Mouse (Mus musculus) heart, adult 2 months (tissue): ENCODE measurements around the gene Acap2. TPM values are rescaled to one million over a fixed set of nuclear protein-coding genes. Genes with fewer than 3 reads are reported as not detected.

Experiments used
- DNase-seq, 2 experiments: peaks; one replicate each; pipeline ENCODE4 v3.0.0; 2021
- H3K27ac ChIP-seq: fragments of 200-600 bp; 2 replicates; pipeline ENCODE4 v1.8.1; 2022
- H3K27me3 ChIP-seq: fragments of 200-500 bp; 2 replicates; pipeline ENCODE4 v1.6.1; 2012; ENCODE audit warnings: mild to moderate bottlenecking, low read length, inconsistent platforms, mixed read lengths; ENCODE audit not compliant: control insufficient read depth, insufficient read depth
- H3K36me3 ChIP-seq: fragments of 200-500 bp; 2 replicates; pipeline ENCODE4 v1.6.1; 2012; ENCODE audit warnings: low read length, inconsistent platforms; ENCODE audit not compliant: control insufficient read depth, insufficient read depth
- H3K4me1 ChIP-seq: fragments of 200-500 bp; 2 replicates; pipeline ENCODE4 v1.6.1; 2011; ENCODE audit warnings: low read length; ENCODE audit not compliant: control insufficient read depth, insufficient read depth
- H3K4me3 ChIP-seq: fragments of 200-600 bp; 2 replicates; pipeline ENCODE4 v1.8.1; 2022
- H3K79me2 ChIP-seq: fragments of 200-500 bp; replicated peaks from 2 replicates; pipeline ENCODE4 v1.6.1; 2012; ENCODE audit warnings: mild to moderate bottlenecking, inconsistent platforms, low read length, moderate library complexity, mixed read lengths; ENCODE audit not compliant: control insufficient read depth, insufficient read depth
- H3K9ac ChIP-seq: fragments of 200-500 bp; 2 replicates; pipeline ENCODE4 v1.6.1; 2012; ENCODE audit warnings: low read depth, mild to moderate bottlenecking, control low read depth, inconsistent platforms, low read length, mixed read lengths
- CTCF ChIP-seq: fragments of 200-600 bp; IDR thresholded peaks from 2 replicates; pipeline ENCODE4 v1.8.1; 2022; ENCODE audit warnings: antibody characterized with exemption, mild to moderate bottlenecking, moderate library complexity
- EP300 ChIP-seq: fragments of 200-500 bp; IDR thresholded peaks from 2 replicates; pipeline ENCODE4 v1.6.1; 2011; ENCODE audit warnings: low read depth, low read length, control low read depth; ENCODE audit not compliant: insufficient read depth
- POLR2A ChIP-seq: fragments of 200-500 bp; IDR thresholded peaks from 2 replicates; pipeline ENCODE4 v1.6.1; 2011; ENCODE audit warnings: mild to moderate bottlenecking, low read depth, low read length, control low read depth; ENCODE audit not compliant: insufficient read depth
- WGBS: fragments of 180-500 bp; shearing (Covaris S2); methylation state at CpG from one replicate; pipeline ENCODE4 v1.1.7; 2018; 5-methylcytosine and 5-hydroxymethylcytosine counted together
- intact Hi-C: fragments of 180-260 bp; cut with DNase I; formaldehyde crosslinking; loops from one replicate; pipeline ENCODE4 v1.15.1; 2025
- polyA plus RNA-seq: library from polyadenylated mRNA; depleted of rRNA; stranded (reverse); fragments of >200 nt; gene quantifications from 2 replicates; pipeline ENCODE4 v1.2.3, GENCODE M21; 2012
- total RNA-seq, 2 experiments: library from RNA; stranded (reverse); gene quantifications; 2 replicates each; pipeline ENCODE4 v1.2.3; 2021

Gene Acap2
- total and polyA plus RNA-seq, 3 experiments, result 8.2 to 17.8 (median 17.6) TPM

GRCm38 (mm10) chr16:31093186-31093585 lies 107.9 kb downstream of the Acap2 start:
- Histone ChIP-seq H3K4me1 (no peaks in the 10 kb centered on the region), H3K36me3 (no peaks in the 10 kb centered on the region), H3K79me2 (no peaks in the 10 kb centered on the region), H3K9ac (no peak overlapping the region), H3K27me3 (no peaks in the 10 kb centered on the region), H3K4me3 (no peak overlapping the region), H3K27ac (no peak overlapping the region)
- TF ChIP-seq POLR2A (no peak), CTCF (no peak), EP300 (no peak)
- 87% methylated on average over 9 of the region's 9 CpGs for WGBS
- intact Hi-C loops, result no loop called here
- no peak for DNase-seq

DNA sequence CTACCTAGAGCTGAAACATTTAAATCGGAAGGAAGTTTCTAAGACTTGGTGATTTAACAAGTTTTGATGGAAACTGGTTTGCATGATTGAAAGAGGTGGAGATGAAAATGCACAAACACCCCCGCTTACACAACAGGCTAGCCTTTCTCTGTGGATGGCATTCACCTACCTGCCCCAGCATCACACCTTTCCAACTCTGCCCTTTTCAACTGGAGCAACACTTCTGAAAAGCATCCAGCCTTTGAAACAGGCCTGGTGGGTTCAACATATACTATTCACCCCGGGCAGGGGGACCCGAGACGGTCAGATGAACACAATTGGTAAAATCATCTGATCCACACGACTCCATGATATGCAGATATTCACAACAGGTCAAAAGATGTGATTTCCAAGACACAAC lies 119.2 kb downstream of the Acap2 start:
- Histone ChIP-seq H3K4me1 (peaks cover 1% of the 10 kb centered on the region), H3K4me3 (no peak overlapping the region), H3K9ac (no peak overlapping the region), H3K27me3 (no peaks in the 10 kb centered on the region), H3K36me3 (no peaks in the 10 kb centered on the region), H3K27ac (no peak overlapping the region), H3K79me2 (no peaks in the 10 kb centered on the region)
- TF ChIP-seq CTCF, result no peak
- no peak for TF ChIP-seq POLR2A
- TF ChIP-seq EP300, result no peak
- intact Hi-C loops, result loop anchor here (5.0 kb wide), 1 partner anchor 270 kb away; no protein-coding TSS in a partner anchor
- no peak for DNase-seq
- 77% methylated on average over 6 of the region's 6 CpGs for WGBS

DNA sequence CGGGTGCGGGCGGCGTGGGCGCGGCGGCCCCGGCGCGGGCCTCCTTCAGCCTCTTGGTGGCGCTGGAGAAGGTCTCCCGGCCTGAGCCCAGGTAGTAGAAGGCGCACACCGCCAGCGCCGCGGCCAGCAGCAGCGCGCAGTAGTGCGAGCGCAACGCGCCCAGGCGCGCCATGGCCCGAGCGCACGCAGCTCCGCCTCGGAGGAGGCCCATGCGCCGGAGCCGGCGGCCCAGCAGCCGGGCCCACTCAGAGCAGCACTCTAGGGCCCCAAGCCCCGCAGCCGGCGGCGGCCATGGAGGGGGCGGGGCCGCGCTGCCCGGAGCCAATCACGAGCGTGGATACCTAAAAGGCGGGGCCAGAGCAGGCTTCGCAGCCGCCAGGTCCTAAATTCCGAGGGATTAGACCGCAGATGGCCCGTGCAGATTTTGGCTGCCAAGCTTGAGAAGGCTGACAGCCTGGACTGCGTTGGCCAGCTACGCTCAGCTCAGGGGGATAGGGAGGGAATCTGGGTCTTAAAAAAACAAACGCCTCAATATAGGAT lies 119.8 kb downstream of the Acap2 start, which contains the start of gene Xxylt1:
Gene Xxylt1, minus strand, starts transcription at position 308 of the 540 bp plus-strand sequence.
- TF ChIP-seq CTCF, result peak; percentile 60
- 0 out of 2 replicates have a peak, but pooled peaks have one; percentile 32 for TF ChIP-seq POLR2A
- TF ChIP-seq EP300, result no peak

GRCm38 (mm10) chr16:31080573-31081051 lies 120.4 kb downstream of the Acap2 start:
- no peaks in the 10 kb centered on the region for H3K36me3 ChIP-seq
- DNase-seq, result peak; percentile 74 to 79
- intact Hi-C loops, result loop anchor here (5.0 kb wide), 1 partner anchor 272 kb away; no protein-coding TSS in a partner anchor
- H3K27ac ChIP-seq, result peak overlapping the region; percentile 87
- WGBS, result under 1% methylated on average over 36 of the region's 36 CpGs
- no peaks in the 10 kb centered on the region for H3K79me2 ChIP-seq
- no peaks in the 10 kb centered on the region for H3K27me3 ChIP-seq
- peak overlapping the region; percentile 85 for H3K9ac ChIP-seq
- TF ChIP-seq POLR2A (no peak), EP300 (no peak), CTCF (no peak)
- H3K4me3 ChIP-seq, result peak overlapping the region; percentile 82
- peaks cover 5% of the 10 kb centered on the region for H3K4me1 ChIP-seq

More for the DNA sequence above, 119.8 kb downstream of the Acap2 start, which contains the start of gene Xxylt1:
- peak; percentile 96 to 97 for DNase-seq
- intact Hi-C loops, result loop anchor here (5.0 kb wide), 1 partner anchor 271 kb away; no protein-coding TSS in a partner anchor
- H3K27me3 ChIP-seq, result no peaks in the 10 kb centered on the region
- peak within 1 kb of the TSS; percentile 87 for H3K27ac ChIP-seq
- H3K36me3 ChIP-seq, result no peaks in the 10 kb centered on the region
- H3K4me3 ChIP-seq, result peak within 1 kb of the TSS; percentile 82
- no peaks in the 10 kb centered on the region for H3K79me2 ChIP-seq
- H3K4me1 ChIP-seq, result peaks cover 5% of the 10 kb centered on the region
- peak within 1 kb of the TSS; percentile 85 for H3K9ac ChIP-seq
- WGBS, result under 1% methylated on average over 54 of the region's 54 CpGs

GRCm38 (mm10) chr16:31077396-31077795 lies 123.6 kb downstream of the Acap2 start:
- Histone ChIP-seq H3K4me3 (no peak overlapping the region), H3K27me3 (no peaks in the 10 kb centered on the region), H3K4me1 (peaks cover 5% of the 10 kb centered on the region), H3K9ac (no peak overlapping the region), H3K36me3 (no peaks in the 10 kb centered on the region), H3K27ac (no peak overlapping the region), H3K79me2 (no peaks in the 10 kb centered on the region)
- TF ChIP-seq EP300 (no peak), CTCF (no peak), POLR2A (no peak)
- intact Hi-C loops, result no loop called here
- WGBS, result 91% methylated on average over 5 of the region's 5 CpGs
- DNase-seq, result peak in 1 of 2 experiments; percentile 14

DNA sequence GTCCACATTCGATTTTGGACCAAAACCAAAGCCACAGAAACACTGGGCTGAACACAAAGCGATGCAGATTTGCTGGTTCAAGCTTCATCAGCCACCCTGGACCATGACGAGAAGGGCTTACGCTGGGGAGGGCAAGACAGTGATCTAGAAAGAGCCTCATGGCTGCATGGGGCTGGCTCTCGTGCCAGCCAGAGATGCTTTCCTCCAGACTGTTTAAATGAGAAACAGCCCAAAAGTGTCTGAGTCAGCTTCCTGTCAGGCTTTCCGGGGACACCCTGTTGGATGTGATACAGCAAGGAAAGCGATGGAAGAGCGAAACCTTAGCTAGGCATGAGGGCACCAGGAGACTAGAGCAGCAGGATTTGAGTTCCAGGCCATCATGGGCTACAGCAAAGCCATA lies 124.6 kb downstream of the Acap2 start:
- no peaks in the 10 kb centered on the region for H3K79me2 ChIP-seq
- H3K27ac ChIP-seq, result no peak overlapping the region
- H3K9ac ChIP-seq, result no peak overlapping the region
- DNase-seq, result peak in 1 of 2 experiments; percentile 28
- no peaks in the 10 kb centered on the region for H3K27me3 ChIP-seq
- no peak for TF ChIP-seq CTCF
- no peak for TF ChIP-seq EP300
- no peak for TF ChIP-seq POLR2A
- intact Hi-C loops, result no loop called here
- H3K4me1 ChIP-seq, result peaks cover 5% of the 10 kb centered on the region
- no peak overlapping the region for H3K4me3 ChIP-seq
- no peaks in the 10 kb centered on the region for H3K36me3 ChIP-seq
- 54% methylated on average over 8 of the region's 8 CpGs for WGBS
